Mouse (Mus musculus): ENCODE results near the gene Nrde2.

GRCm38 (mm10) chr12:100075715-100076114 lies 83.7 kb downstream of the Nrde2 start:
- TF ChIP-seq POLR2A (IDR thresholded peaks at IDR 0.05; ENCODE audit: low read depth, low read length) (no peak), CTCF (IDR thresholded peaks at IDR 0.05; ENCODE audit: extremely low read depth, insufficient read depth, insufficient read length, insufficient replicate concordance) (no peak)
